Mouse (Mus musculus): ENCODE measurements at regions not wholly inside any gene's neighbourhood (a gene's known extent, or its start where the extent isn't known, plus 50 kb on each side); places are given as distances from the start of the nearest gene placed in this dataset.
A peak's percentile ranks its signal among the peaks of the same experiment; 100 is the strongest.

GRCm38 (mm10) chr2:167834605-167835004 is 97.3 kb upstream of the Ptpn1 start:
- Histone ChIP-seq H3K27ac (peak overlapping the region; percentile 42; the same call in 1 of the 2 replicates), H3K27me3 (ENCODE audit: insufficient read depth, low read length) (no peaks in the 10 kb centered on the region), H3K4me2 (ENCODE audit: low read depth, low read length) (no peak overlapping the region), H3K4me3 (ENCODE audit: low read length) (no peak overlapping the region), H3K4me1 (ENCODE audit: insufficient read depth, low read length) (peaks cover 10% of the 10 kb centered on the region; the same call in 1 of the 2 replicates), H3K36me3 (ENCODE audit: insufficient read depth, low read length) (no peaks in the 10 kb centered on the region), H3K9ac (replicated peaks; ENCODE audit: low read length) (no peak overlapping the region), H3K9me3 (ENCODE audit: low read length) (no peaks in the 10 kb centered on the region)
- ATAC-seq (peak; percentile 43; the same call in 1 of the 2 replicates), DNase-seq (ENCODE audit: low spot score) (peak; percentile 69)
- WGBS = 42% methylated on average over 8 of the region's 8 CpGs
- TF ChIP-seq CTCF (IDR thresholded peaks at IDR 0.05; ENCODE audit: low read depth) = no peak

DNA sequence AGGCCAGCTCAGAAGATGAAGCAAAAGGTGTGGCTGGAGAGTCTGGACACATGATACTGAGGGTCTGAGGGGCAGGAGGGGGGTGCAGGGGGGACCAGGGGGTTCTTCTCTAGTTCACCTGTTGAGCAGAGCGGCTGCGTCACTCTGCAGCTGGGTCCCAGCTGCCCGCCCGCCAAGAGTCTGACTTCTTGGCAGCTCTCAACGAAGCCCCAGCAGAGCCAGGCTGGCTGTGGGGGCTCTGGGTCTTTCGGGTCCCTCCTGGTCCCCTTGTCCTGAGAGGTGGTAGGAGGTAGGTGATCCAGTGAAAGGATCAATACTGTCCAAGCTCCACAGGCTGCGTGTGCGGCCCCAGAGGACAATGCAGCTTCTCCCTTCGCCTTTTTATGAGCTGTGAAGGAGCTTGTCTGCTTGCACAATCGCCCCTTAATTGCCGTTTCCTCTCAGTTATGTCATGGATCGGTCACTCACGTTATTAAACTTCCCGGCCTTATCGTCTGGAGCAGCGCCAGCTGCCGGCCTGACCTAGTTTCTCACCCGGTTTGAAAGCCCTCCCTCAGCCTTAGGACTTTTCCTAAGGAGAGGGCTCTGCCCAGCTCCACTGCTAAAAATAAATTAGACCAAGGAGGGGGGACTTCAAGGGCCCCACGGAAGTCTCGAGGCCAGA is 98.4 kb upstream of the Ptpn1 start:
- TF ChIP-seq CTCF (IDR thresholded peaks at IDR 0.05; ENCODE audit: low read depth) = peak; percentile 34
- no peak overlapping the region for H3K4me3 ChIP-seq (ENCODE audit: low read length)
- peak; percentile 78 for DNase-seq (ENCODE audit: low spot score)
- H3K36me3 ChIP-seq (ENCODE audit: insufficient read depth, low read length) = no peaks in the 10 kb centered on the region
- peak overlapping the region; percentile 42; the same call in 1 of the 2 replicates for H3K27ac ChIP-seq
- peaks cover 10% of the 10 kb centered on the region; the same call in 1 of the 2 replicates for H3K4me1 ChIP-seq (ENCODE audit: insufficient read depth, low read length)
- H3K4me2 ChIP-seq (ENCODE audit: low read depth, low read length) = no peak overlapping the region
- WGBS = 23% methylated on average over 20 of the region's 20 CpGs
- no peaks in the 10 kb centered on the region for H3K9me3 ChIP-seq (ENCODE audit: low read length)
- H3K9ac ChIP-seq (replicated peaks; ENCODE audit: low read length) = 0 out of 2 replicates have a peak overlapping the region, but pooled peaks have one; percentile 7
- peak; percentile 30; the same call in 1 of the 2 replicates for ATAC-seq
- H3K27me3 ChIP-seq (ENCODE audit: insufficient read depth, low read length) = no peaks in the 10 kb centered on the region

GRCm38 (mm10) chr2:167831076-167832039 is 100.5 kb upstream of the Ptpn1 start:
- Histone ChIP-seq H3K27ac (no peak overlapping the region), H3K9ac (replicated peaks; ENCODE audit: low read length) (no peak overlapping the region), H3K4me2 (ENCODE audit: low read depth, low read length) (no peak overlapping the region), H3K4me1 (ENCODE audit: insufficient read depth, low read length) (peaks cover 10% of the 10 kb centered on the region; the same call in 1 of the 2 replicates), H3K4me3 (ENCODE audit: low read length) (no peak overlapping the region), H3K27me3 (ENCODE audit: insufficient read depth, low read length) (no peaks in the 10 kb centered on the region), H3K36me3 (ENCODE audit: insufficient read depth, low read length) (no peaks in the 10 kb centered on the region), H3K9me3 (ENCODE audit: low read length) (no peaks in the 10 kb centered on the region)
- no peak for DNase-seq (ENCODE audit: low spot score)
- TF ChIP-seq CTCF (IDR thresholded peaks at IDR 0.05; ENCODE audit: low read depth) = no peak
- 85% methylated on average over 26 of the region's 26 CpGs for WGBS
- no peak for ATAC-seq

DNA sequence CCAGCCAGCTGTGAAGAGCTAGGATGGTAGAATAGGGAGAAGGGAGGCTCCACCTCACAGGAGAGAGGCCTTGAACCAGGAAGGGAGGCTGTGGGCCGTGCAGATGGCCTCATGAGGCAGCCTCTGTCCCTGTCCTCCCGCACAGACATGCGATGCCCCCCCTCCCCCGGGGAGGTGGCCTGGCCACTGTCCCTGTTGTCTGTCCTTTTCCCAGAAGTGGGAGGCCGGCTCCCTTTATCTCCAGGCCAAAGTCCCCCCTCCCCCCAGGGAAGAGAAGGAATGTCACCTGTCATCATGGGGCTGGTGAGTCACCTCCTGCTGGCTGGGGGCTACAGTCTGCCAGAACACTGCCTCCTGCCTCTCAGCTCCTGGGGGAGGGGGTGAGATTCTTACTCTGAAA is 103.6 kb upstream of the Ptpn1 start:
- ATAC-seq (0 out of 2 replicates have a peak, but pooled peaks have one; percentile 11), DNase-seq (ENCODE audit: low spot score) (no peak)
- H3K9me3 ChIP-seq (ENCODE audit: low read length) = no peaks in the 10 kb centered on the region
- H3K36me3 ChIP-seq (ENCODE audit: insufficient read depth, low read length) = no peaks in the 10 kb centered on the region
- WGBS = 43% methylated on average over 5 of the region's 5 CpGs
- 0 out of 2 replicates have a peak, but pooled peaks cover 3% of the 10 kb centered on the region for H3K4me1 ChIP-seq (ENCODE audit: insufficient read depth, low read length)
- TF ChIP-seq CTCF (IDR thresholded peaks at IDR 0.05; ENCODE audit: low read depth) = no peak
- H3K27ac ChIP-seq = no peak overlapping the region
- no peak overlapping the region for H3K4me2 ChIP-seq (ENCODE audit: low read depth, low read length)
- H3K27me3 ChIP-seq (ENCODE audit: insufficient read depth, low read length) = no peaks in the 10 kb centered on the region
- no peak overlapping the region for H3K9ac ChIP-seq (replicated peaks; ENCODE audit: low read length)
- no peak overlapping the region for H3K4me3 ChIP-seq (ENCODE audit: low read length)

DNA sequence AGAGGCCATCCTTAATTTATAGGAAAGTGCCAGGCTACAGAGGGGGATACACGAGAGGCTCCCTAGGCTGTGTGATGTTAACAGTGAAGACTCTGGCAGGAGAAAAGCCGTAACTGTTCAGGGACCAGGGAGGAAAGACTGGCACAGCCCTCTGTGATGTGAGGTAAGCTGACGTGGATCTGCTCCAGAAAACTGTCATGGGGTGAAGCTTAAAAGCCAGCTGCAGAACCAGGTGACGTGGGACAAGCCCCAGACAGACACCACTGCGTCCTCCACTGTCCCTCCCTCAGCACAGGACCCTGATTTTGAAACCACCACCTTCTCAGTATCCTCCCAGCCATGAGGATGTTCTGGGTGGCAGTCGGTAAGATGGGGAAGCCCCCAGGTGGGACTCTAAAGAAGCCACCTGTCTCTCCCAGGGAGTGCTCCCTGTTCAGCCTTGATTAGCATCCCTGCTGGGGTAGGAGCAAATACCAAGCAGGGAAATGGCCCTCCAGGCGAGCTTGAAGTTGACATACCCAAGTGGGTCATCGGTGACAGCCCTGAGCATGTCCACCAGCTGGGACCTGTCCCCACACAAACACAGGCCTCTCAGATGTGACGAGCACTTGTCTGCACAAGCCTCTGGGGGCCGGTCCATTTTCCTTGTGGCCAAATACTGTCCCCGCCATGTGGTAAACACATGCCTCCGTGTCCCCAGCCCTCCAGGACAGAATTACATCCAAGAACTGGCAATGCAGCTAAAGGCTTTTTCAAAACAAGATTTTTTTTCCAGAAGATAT is 104.7 kb upstream of the Ptpn1 start:
- ATAC-seq (no peak), DNase-seq (ENCODE audit: low spot score) (no peak)
- no peaks in the 10 kb centered on the region for H3K4me1 ChIP-seq (ENCODE audit: insufficient read depth, low read length)
- H3K36me3 ChIP-seq (ENCODE audit: insufficient read depth, low read length) = no peaks in the 10 kb centered on the region
- no peak overlapping the region for H3K4me3 ChIP-seq (ENCODE audit: low read length)
- no peak for TF ChIP-seq CTCF (IDR thresholded peaks at IDR 0.05; ENCODE audit: low read depth)
- WGBS = 50% methylated on average over 12 of the region's 12 CpGs
- no peaks in the 10 kb centered on the region for H3K27me3 ChIP-seq (ENCODE audit: insufficient read depth, low read length)
- no peaks in the 10 kb centered on the region for H3K9me3 ChIP-seq (ENCODE audit: low read length)
- H3K4me2 ChIP-seq (ENCODE audit: low read depth, low read length) = no peak overlapping the region
- H3K27ac ChIP-seq = no peak overlapping the region
- H3K9ac ChIP-seq (replicated peaks; ENCODE audit: low read length) = no peak overlapping the region

DNA sequence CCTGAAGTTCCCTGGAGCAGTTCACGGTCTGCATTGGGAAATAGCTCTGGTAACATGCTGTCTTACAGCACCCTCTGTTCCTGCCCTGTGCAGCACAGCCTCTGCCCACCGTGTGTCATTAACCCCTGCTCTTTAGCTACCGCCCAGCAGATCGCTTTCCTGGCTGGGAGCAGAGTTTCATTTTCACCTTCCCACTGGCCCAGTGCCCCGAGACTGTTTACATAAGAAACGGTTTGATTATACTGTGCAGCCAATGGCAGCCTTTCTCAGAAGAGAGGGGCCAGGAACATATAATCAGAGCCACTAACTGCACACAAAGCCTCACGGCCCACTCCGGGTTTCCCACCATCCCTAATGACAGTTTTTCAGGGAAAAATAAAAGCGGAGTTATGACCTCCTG is 108.3 kb upstream of the Ptpn1 start:
- Histone ChIP-seq H3K9ac (replicated peaks; ENCODE audit: low read length) (no peak overlapping the region), H3K27me3 (ENCODE audit: insufficient read depth, low read length) (no peaks in the 10 kb centered on the region), H3K4me3 (ENCODE audit: low read length) (no peak overlapping the region), H3K36me3 (ENCODE audit: insufficient read depth, low read length) (no peaks in the 10 kb centered on the region), H3K4me2 (ENCODE audit: low read depth, low read length) (no peak overlapping the region), H3K27ac (no peak overlapping the region), H3K9me3 (ENCODE audit: low read length) (no peaks in the 10 kb centered on the region), H3K4me1 (ENCODE audit: insufficient read depth, low read length) (no peaks in the 10 kb centered on the region)
- DNase-seq (ENCODE audit: low spot score) (no peak), ATAC-seq (no peak)
- no peak for TF ChIP-seq CTCF (IDR thresholded peaks at IDR 0.05; ENCODE audit: low read depth)
- 36% methylated on average over 9 of the region's 9 CpGs for WGBS

Measured in hindbrain, postnatal 0 days (tissue).